Mouse (Mus musculus) lung, postnatal 0 days (tissue): ENCODE measurements at regions not wholly inside any gene's neighbourhood (a gene's known extent, or its start where the extent isn't known, plus 50 kb on each side); places are given as distances from the start of the nearest gene placed in this dataset.

Experiments
- ATAC-seq: fragments of 200-750 bp; cut with Nextera tagmentation; 2 replicates; pipeline ENCODE4 v1.8.0; 2017; ENCODE audit warnings: moderate library complexity
- DNase-seq: peaks from one replicate; pipeline ENCODE4 v3.0.0-alpha.2; 2016; ENCODE audit warnings: low spot score
- H3K27ac ChIP-seq: fragments of 300-500 bp; sonication (generic); 2 replicates; pipeline ENCODE4 v1.5.1; 2014; ENCODE audit warnings: antibody characterized with exemption, mild to moderate bottlenecking, low read length, mixed read lengths
- H3K27me3 ChIP-seq: fragments of 300-500 bp; sonication (generic); replicated peaks from 2 replicates; pipeline ENCODE4 v1.6.1; 2014; ENCODE audit warnings: low read length, mixed read lengths; ENCODE audit not compliant: insufficient read depth
- H3K36me3 ChIP-seq: fragments of 300-500 bp; sonication (generic); 2 replicates; pipeline ENCODE4 v1.6.1; 2014; ENCODE audit warnings: low read length, mixed read lengths; ENCODE audit not compliant: insufficient read depth
- H3K4me1 ChIP-seq: fragments of 300-500 bp; sonication (generic); 2 replicates; pipeline ENCODE4 v1.6.1; 2014; ENCODE audit warnings: antibody characterized with exemption, low read depth, low read length, mixed read lengths; ENCODE audit not compliant: insufficient read depth
- H3K4me2 ChIP-seq: fragments of 300-500 bp; sonication (generic); replicated peaks from 2 replicates; pipeline ENCODE4 v1.6.1; 2014; ENCODE audit warnings: low read depth, mild to moderate bottlenecking, low read length, moderate library complexity, mixed read lengths
- H3K4me3 ChIP-seq: fragments of 300-500 bp; sonication (generic); 2 replicates; pipeline ENCODE4 v1.5.1; 2014; ENCODE audit warnings: low read depth, low read length
- H3K9ac ChIP-seq: fragments of 300-500 bp; sonication (generic); replicated peaks from 2 replicates; pipeline ENCODE4 v1.6.1; 2014; ENCODE audit warnings: low read depth, mild to moderate bottlenecking
- H3K9me3 ChIP-seq: fragments of 300-500 bp; sonication (generic); 2 replicates; pipeline ENCODE4 v1.6.1; 2016; ENCODE audit warnings: low read length, mixed read lengths
- CTCF ChIP-seq: IDR thresholded peaks from 2 replicates; pipeline ENCODE4 v1.5.1; 2016; ENCODE audit warnings: antibody characterized with exemption, mild to moderate bottlenecking
- EP300 ChIP-seq: IDR thresholded peaks from 2 replicates; pipeline ENCODE4 v1.6.1; 2016; ENCODE audit warnings: antibody characterized with exemption, mild to moderate bottlenecking, control low read depth
- WGBS: fragments of 180-500 bp; shearing (Covaris S2); extraction: QIAGEN DNeasy Blood & Tissue Kit; methylation state at CpG from one replicate; pipeline ENCODE4 v1.1.7; 2014; 5-methylcytosine and 5-hydroxymethylcytosine counted together

DNA sequence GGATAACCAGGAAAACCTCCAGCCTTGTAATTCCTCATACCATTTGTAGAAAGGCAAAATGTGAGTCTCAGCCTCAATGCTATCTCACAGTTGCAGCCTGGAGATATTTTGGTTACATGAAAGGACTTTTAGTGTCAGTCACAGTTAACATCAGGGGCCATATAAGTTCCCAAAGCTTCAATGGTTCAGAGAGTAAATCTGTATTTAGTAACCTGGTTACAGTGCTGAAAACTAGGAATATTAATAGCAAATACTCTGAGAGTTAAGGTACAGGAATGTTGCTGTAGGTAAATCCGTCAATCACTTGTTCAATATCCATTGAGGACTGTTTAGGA lies 435.0 kb downstream of the Gm16223 start:
- no peaks in the 10 kb centered on the region for H3K36me3 ChIP-seq
- ATAC-seq (no peak), DNase-seq (no peak)
- no peak overlapping the region for H3K9ac ChIP-seq
- no peak overlapping the region for H3K4me2 ChIP-seq
- no peaks in the 10 kb centered on the region for H3K9me3 ChIP-seq
- H3K4me1 ChIP-seq, result no peaks in the 10 kb centered on the region
- no peaks in the 10 kb centered on the region for H3K27me3 ChIP-seq
- 73% methylated on average over 1 of the region's 1 CpGs for WGBS
- no peak overlapping the region for H3K27ac ChIP-seq
- TF ChIP-seq CTCF, result no peak
- TF ChIP-seq EP300, result no peak
- H3K4me3 ChIP-seq, result no peak overlapping the region

DNA sequence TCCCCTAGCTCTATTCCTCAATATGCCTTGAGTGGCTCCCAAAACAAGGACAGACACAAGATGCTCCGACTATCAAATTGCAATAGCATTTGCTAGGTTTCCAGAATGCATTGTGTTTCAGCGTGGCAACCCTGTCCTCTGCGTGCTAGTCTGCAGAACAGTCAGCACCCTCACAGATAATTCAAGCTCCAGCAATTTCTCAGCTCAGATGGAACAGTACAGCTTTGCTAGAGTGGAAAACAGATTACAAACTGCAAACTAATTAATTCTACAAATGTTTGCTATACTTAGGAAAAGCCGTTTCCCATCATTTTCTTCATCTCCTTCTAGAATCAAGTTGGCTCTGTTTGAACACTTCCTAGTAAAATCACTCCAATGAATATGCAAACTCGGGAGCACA lies 441.4 kb downstream of the Gm16223 start:
- WGBS, result 69% methylated on average over 5 of the region's 5 CpGs
- TF ChIP-seq CTCF (no peak), EP300 (no peak)
- ATAC-seq, result no peak

DNA sequence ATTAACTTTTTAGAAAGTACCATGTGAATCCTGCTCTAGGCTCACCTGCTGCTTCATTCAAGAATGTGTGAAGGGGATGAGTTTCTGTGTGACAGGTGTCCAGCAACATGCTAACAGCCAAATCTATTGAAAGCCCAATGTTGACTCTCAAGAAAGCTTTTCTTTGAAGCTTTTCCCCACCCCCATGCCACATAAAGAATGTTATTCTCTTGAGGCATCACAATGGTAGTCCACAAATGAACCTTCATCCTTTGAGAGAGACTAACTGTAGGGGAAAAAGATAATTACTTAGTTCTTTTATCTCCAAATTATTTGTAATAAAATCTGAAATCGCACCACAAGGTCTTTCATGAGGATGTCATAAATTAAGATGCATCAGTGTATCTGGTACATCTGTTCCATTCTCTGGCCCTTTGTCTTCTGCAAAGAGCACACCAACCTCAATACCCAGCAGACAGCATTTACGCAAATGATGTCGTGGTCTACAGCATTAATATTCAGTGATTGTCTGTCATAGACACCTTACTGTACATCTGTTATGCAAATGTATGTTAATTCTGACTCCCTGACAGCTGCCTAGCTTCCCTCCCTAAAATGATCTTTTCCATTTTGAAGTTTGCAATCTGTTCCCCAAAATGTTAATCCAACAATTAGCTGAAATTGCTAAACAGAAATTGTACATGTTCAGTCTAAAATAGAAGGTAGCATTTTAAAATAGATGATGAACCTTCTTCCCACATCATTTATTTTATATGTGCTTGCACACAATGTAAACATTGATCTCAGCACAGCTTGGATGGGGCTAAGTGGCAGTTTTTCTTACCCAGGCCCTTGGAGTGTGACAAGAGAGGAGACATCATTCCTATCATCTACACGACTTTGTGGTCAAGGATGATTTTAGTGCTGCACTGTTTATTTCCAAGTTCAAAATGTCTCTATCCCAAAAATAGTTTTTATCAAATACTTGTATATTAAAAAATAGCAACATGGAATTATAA lies 455.7 kb downstream of the Gm16223 start:
- H3K4me1 ChIP-seq, result no peaks in the 10 kb centered on the region
- no peak overlapping the region for H3K9ac ChIP-seq
- DNase-seq (no peak), ATAC-seq (no peak)
- no peaks in the 10 kb centered on the region for H3K27me3 ChIP-seq
- no peak overlapping the region for H3K4me2 ChIP-seq
- H3K36me3 ChIP-seq, result no peaks in the 10 kb centered on the region
- TF ChIP-seq CTCF (no peak), EP300 (no peak)
- H3K4me3 ChIP-seq, result no peak overlapping the region
- WGBS, result 65% methylated on average over 4 of the region's 4 CpGs
- no peak overlapping the region for H3K27ac ChIP-seq
- no peaks in the 10 kb centered on the region for H3K9me3 ChIP-seq

More for the DNA sequence above, 441.4 kb downstream of the Gm16223 start:
- Histone ChIP-seq H3K27me3 (no peaks in the 10 kb centered on the region), H3K4me3 (no peak overlapping the region), H3K9ac (no peak overlapping the region), H3K9me3 (no peaks in the 10 kb centered on the region), H3K36me3 (no peaks in the 10 kb centered on the region), H3K27ac (no peak overlapping the region), H3K4me1 (no peaks in the 10 kb centered on the region), H3K4me2 (no peak overlapping the region)
- no peak for DNase-seq

DNA sequence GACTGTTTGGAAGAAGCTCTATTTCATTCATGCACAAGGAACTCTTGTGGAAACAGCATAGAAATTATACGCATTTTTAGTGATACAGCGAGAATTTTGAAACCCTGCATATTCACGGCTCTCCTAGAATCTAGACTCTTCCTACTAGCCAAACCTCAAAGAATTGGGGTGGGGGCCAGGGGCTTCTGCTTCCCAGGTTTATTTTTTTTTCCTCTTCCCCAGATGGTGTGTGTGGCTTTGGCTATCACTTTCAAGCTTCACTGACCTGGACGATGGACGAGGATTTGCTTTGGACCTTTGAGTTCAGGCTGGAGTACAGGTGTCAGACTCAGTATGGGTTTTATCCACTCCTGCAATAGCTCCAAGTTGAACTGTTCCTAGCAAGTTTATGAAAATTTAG lies 457.7 kb downstream of the Gm16223 start:
- no peaks in the 10 kb centered on the region for H3K4me1 ChIP-seq
- ATAC-seq (no peak), DNase-seq (no peak)
- H3K9ac ChIP-seq, result no peak overlapping the region
- no peak overlapping the region for H3K4me2 ChIP-seq
- 68% methylated on average over 5 of the region's 5 CpGs for WGBS
- TF ChIP-seq CTCF (no peak), EP300 (no peak)
- no peaks in the 10 kb centered on the region for H3K27me3 ChIP-seq
- H3K9me3 ChIP-seq, result no peaks in the 10 kb centered on the region
- H3K36me3 ChIP-seq, result no peaks in the 10 kb centered on the region
- no peak overlapping the region for H3K4me3 ChIP-seq
- no peak overlapping the region for H3K27ac ChIP-seq

DNA sequence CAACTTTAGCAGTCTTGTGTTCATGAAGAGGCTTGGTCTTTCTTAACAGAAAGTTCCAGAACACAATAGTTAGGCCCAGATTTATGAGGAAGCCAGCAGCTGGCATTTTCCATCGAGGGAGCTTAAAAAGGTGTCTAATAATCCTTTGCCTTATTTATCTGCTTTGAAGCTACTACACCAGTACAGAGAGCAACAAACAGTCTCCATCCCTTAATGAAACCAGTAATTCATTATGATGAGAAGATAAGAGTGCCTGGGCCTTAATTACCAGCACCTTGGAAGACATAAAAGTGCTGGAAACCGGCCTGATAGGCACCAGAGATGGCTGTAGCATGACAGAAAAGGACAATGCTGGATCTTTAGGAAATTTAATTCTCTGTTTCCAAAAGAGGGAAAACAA lies 492.8 kb downstream of the Gm16223 start:
- DNase-seq, result no peak
- H3K27ac ChIP-seq, result no peak overlapping the region

DNA sequence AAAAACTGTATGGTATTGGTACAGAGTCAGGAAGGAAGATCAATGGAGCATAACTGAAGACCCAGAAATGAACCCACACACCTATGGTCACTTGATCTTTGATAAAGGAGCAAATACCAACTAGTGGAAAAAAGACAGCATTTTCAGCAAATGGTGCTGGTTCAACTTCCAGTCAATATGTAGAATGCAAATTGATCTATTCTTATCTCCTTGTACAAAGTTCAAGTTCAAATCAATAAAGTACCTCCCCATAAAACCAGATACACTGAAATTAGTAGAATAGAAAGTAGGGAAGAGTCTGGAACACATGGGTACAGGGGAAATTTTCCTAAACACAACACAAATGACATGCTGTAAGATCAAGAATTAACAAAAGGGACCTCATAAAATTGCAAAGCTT lies 495.6 kb downstream of the Gm16223 start:
- no peak overlapping the region for H3K4me2 ChIP-seq
- no peak overlapping the region for H3K27ac ChIP-seq
- DNase-seq, result no peak
- no peaks in the 10 kb centered on the region for H3K4me1 ChIP-seq
- H3K36me3 ChIP-seq, result no peaks in the 10 kb centered on the region
- H3K27me3 ChIP-seq, result no peaks in the 10 kb centered on the region
- H3K9me3 ChIP-seq, result no peaks in the 10 kb centered on the region
- no peak overlapping the region for H3K9ac ChIP-seq
- TF ChIP-seq EP300 (no peak), CTCF (no peak)
- H3K4me3 ChIP-seq, result no peak overlapping the region
- no peak for ATAC-seq

More for the DNA sequence above, 492.8 kb downstream of the Gm16223 start:
- Histone ChIP-seq H3K9me3 (no peaks in the 10 kb centered on the region), H3K36me3 (no peaks in the 10 kb centered on the region), H3K4me1 (no peaks in the 10 kb centered on the region), H3K9ac (no peak overlapping the region), H3K4me3 (no peak overlapping the region), H3K27me3 (no peaks in the 10 kb centered on the region), H3K4me2 (no peak overlapping the region)
- no peak for ATAC-seq
- TF ChIP-seq EP300 (no peak), CTCF (no peak)
- 65% methylated on average over 2 of the region's 2 CpGs for WGBS
